Mouse (Mus musculus) limb, embryonic 14.5 days (tissue): ENCODE measurements at regions not wholly inside any gene's neighbourhood (a gene's known extent, or its start where the extent isn't known, plus 50 kb on each side); places are given as distances from the start of the nearest gene placed in this dataset.

Experiments used
- ATAC-seq: fragments of 200-750 bp; cut with Nextera tagmentation; 2 replicates; pipeline ENCODE4 v1.8.0; 2017; ENCODE audit warnings: low read depth, moderate number of reproducible peaks, moderate TSS enrichment; ENCODE audit not compliant: low FRiP score
- DNase-seq: peaks from one replicate; pipeline ENCODE4 v3.0.0-alpha.2; 2015; ENCODE audit warnings: low spot score
- H3K27ac ChIP-seq: fragments of 300-500 bp; sonication (generic); replicated peaks from 2 replicates; pipeline ENCODE4 v1.5.1; 2014; ENCODE audit warnings: low read depth, mild to moderate bottlenecking, low read length, moderate library complexity, mixed read lengths
- H3K27me3 ChIP-seq: fragments of 300-500 bp; sonication (generic); 2 replicates; pipeline ENCODE4 v1.6.1; 2014; ENCODE audit warnings: low read length, mixed read lengths; ENCODE audit not compliant: control insufficient read depth, insufficient read depth
- H3K36me3 ChIP-seq: fragments of 300-500 bp; sonication (generic); 2 replicates; pipeline ENCODE4 v1.6.1; 2014; ENCODE audit warnings: mild to moderate bottlenecking, low read length, moderate library complexity, mixed read lengths; ENCODE audit not compliant: control insufficient read depth, insufficient read depth
- H3K4me1 ChIP-seq: fragments of 300-500 bp; sonication (generic); 2 replicates; pipeline ENCODE4 v1.6.1; 2014; ENCODE audit warnings: antibody characterized with exemption, low read length, mixed read lengths; ENCODE audit not compliant: control insufficient read depth, insufficient read depth
- H3K4me2 ChIP-seq: fragments of 300-500 bp; sonication (generic); replicated peaks from 2 replicates; pipeline ENCODE4 v1.6.1; 2014; ENCODE audit warnings: low read depth, mild to moderate bottlenecking, low read length, moderate library complexity; ENCODE audit not compliant: severe bottlenecking
- H3K4me3 ChIP-seq: fragments of 300-500 bp; sonication (generic); replicated peaks from 2 replicates; pipeline ENCODE4 v1.5.1; 2014; ENCODE audit warnings: low read length
- H3K9ac ChIP-seq: fragments of 300-500 bp; sonication (generic); 2 replicates; pipeline ENCODE4 v1.6.1; 2014; ENCODE audit warnings: mild to moderate bottlenecking, low read depth, low read length, moderate library complexity; ENCODE audit not compliant: severe bottlenecking
- H3K9me3 ChIP-seq: fragments of 300-500 bp; sonication (generic); 2 replicates; pipeline ENCODE4 v1.6.1; 2016; ENCODE audit warnings: low read length; ENCODE audit not compliant: control insufficient read depth
- POLR2A ChIP-seq: fragments of 200-500 bp; IDR thresholded peaks from 2 replicates; pipeline ENCODE4 v1.8.0; 2012; ENCODE audit warnings: inconsistent platforms, mild to moderate bottlenecking, moderate library complexity, borderline replicate concordance; ENCODE audit not compliant: insufficient read depth, insufficient read length; ENCODE audit errors: extremely low read depth
- WGBS: fragments of 180-500 bp; shearing (Covaris S2); extraction: QIAGEN DNeasy Blood & Tissue Kit; methylation state at CpG from one replicate; pipeline ENCODE4 v1.1.7; 2014; 5-methylcytosine and 5-hydroxymethylcytosine counted together

GRCm38 (mm10) chr5:28004487-28004827 is 66.7 kb upstream of the Insig1 start:
- Histone ChIP-seq H3K9ac (no peak overlapping the region), H3K4me3 (no peak overlapping the region), H3K36me3 (no peaks in the 10 kb centered on the region), H3K27ac (no peak overlapping the region), H3K9me3 (no peaks in the 10 kb centered on the region), H3K4me1 (no peaks in the 10 kb centered on the region), H3K27me3 (no peaks in the 10 kb centered on the region), H3K4me2 (no peak overlapping the region)
- TF ChIP-seq POLR2A = no peak
- ATAC-seq = no peak
- DNase-seq = no peak

DNA sequence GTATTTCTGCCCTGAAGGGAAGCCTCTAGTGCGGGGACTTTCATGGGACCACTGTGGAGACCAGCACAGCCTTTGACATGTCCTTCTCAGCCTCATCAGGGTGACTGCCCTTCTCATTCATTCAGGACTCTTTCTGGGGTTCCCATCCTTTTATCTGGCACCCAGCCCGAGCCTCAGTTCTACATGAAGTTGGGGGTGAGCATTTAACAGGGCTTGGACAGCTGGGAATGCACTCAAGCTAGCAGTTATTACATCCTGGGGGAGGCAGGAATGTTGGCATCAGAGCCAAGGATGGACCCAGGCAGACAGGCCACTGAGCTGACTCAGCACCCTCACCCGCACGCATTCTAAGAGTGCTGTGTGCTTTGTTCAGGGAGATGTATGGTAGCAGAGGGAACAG is 61.8 kb upstream of the Insig1 start:
- Histone ChIP-seq H3K4me2 (no peak overlapping the region), H3K36me3 (no peaks in the 10 kb centered on the region), H3K4me1 (no peaks in the 10 kb centered on the region), H3K9ac (no peak overlapping the region), H3K9me3 (no peaks in the 10 kb centered on the region), H3K27ac (no peak overlapping the region), H3K27me3 (no peaks in the 10 kb centered on the region), H3K4me3 (no peak overlapping the region)
- WGBS = 76% methylated on average over 4 of the region's 4 CpGs
- ATAC-seq (no peak), DNase-seq (no peak)
- TF ChIP-seq POLR2A = no peak

GRCm38 (mm10) chr5:28009871-28010270 is 61.3 kb upstream of the Insig1 start:
- H3K4me3 ChIP-seq = no peak overlapping the region
- WGBS = 74% methylated on average over 2 of the region's 2 CpGs

DNA sequence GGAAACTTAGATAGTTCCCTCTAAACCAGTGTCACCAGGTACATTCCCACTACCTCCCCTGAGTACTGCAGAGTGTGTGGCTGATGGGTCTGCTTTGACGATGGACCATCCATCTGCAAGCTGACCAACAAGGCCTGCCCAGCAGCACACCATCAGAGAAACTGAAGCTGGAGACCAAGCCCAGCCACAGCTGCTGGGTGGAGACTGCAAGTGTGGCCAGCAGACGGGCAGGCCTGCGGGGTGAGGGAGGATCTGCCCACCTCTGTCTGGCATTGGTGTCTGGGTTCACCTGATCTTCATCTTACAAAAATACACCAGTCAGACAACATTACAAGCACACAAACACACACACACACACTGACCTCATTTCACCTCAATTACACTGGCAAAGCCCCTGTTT is 60.6 kb upstream of the Insig1 start:
- 70% methylated on average over 3 of the region's 3 CpGs for WGBS

More at GRCm38 (mm10) chr5:28009871-28010270, 61.3 kb upstream of the Insig1 start:
- Histone ChIP-seq H3K27ac (no peak overlapping the region), H3K27me3 (no peaks in the 10 kb centered on the region), H3K9ac (no peak overlapping the region), H3K4me1 (no peaks in the 10 kb centered on the region), H3K36me3 (no peaks in the 10 kb centered on the region), H3K4me2 (no peak overlapping the region), H3K9me3 (no peaks in the 10 kb centered on the region)
- no peak for DNase-seq
- ATAC-seq = no peak
- no peak for TF ChIP-seq POLR2A

GRCm38 (mm10) chr5:28012496-28012895 is 58.7 kb upstream of the Insig1 start:
- ATAC-seq (no peak), DNase-seq (no peak)
- TF ChIP-seq POLR2A = no peak
- Histone ChIP-seq H3K4me3 (no peak overlapping the region), H3K9ac (no peak overlapping the region), H3K36me3 (no peaks in the 10 kb centered on the region), H3K27me3 (no peaks in the 10 kb centered on the region), H3K4me1 (no peaks in the 10 kb centered on the region), H3K4me2 (no peak overlapping the region), H3K27ac (no peak overlapping the region), H3K9me3 (no peaks in the 10 kb centered on the region)
- 92% methylated on average over 2 of the region's 2 CpGs for WGBS

More for the DNA sequence above, 60.6 kb upstream of the Insig1 start:
- no peaks in the 10 kb centered on the region for H3K9me3 ChIP-seq
- no peaks in the 10 kb centered on the region for H3K27me3 ChIP-seq
- DNase-seq (no peak), ATAC-seq (no peak)
- H3K9ac ChIP-seq = no peak overlapping the region
- no peaks in the 10 kb centered on the region for H3K36me3 ChIP-seq
- no peaks in the 10 kb centered on the region for H3K4me1 ChIP-seq
- no peak overlapping the region for H3K27ac ChIP-seq
- no peak for TF ChIP-seq POLR2A
- H3K4me2 ChIP-seq = no peak overlapping the region
- H3K4me3 ChIP-seq = no peak overlapping the region

GRCm38 (mm10) chr5:28013619-28014273 is 57.4 kb upstream of the Insig1 start:
- no peak for TF ChIP-seq POLR2A
- Histone ChIP-seq H3K9ac (no peak overlapping the region), H3K27me3 (no peaks in the 10 kb centered on the region), H3K9me3 (no peaks in the 10 kb centered on the region), H3K27ac (no peak overlapping the region), H3K36me3 (no peaks in the 10 kb centered on the region), H3K4me3 (no peak overlapping the region), H3K4me2 (no peak overlapping the region), H3K4me1 (no peaks in the 10 kb centered on the region)
- DNase-seq (no peak), ATAC-seq (no peak)
- WGBS = 56% methylated on average over 6 of the region's 6 CpGs
